Mouse (Mus musculus): ENCODE results near the gene Mapre3. TPM values are rescaled to one million over a fixed set of nuclear protein-coding genes. Genes with fewer than 3 reads are reported as not detected.
A peak's percentile ranks its signal among the peaks of the same experiment; 100 is the strongest.

The Mapre3 gene
- total and polyA plus RNA-seq, 2 experiments from 2014 or later: 112 to 172 TPM

DNA sequence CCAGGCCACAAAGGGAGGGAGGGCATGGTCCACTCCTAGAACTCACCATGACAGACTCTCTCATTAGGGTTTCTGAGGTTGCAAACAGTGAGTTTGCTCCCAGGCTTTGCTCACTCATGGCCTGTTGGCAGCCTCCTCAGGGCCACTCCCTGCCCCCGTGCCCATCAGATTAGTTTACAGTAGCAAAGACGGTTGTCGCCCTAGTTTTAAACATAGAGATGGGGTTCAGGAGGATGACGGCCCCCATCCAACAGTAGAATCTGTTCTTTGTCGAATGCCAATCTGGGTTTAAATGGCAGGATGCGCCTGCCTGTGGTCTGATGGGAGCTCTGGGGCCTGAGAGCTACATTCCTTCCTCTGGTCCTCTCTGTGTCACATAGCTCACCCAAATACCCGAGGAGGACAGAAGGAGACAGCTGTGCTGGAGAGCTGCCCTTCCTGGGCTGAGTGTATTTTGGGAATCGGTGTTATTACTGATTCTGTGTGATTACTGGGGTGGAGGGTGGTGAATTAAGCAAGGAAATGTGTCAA lies 1.9 kb downstream of the Mapre3 start:
- peaks cover 8% of the 10 kb centered on the region; the same call in 1 of the 2 replicates for H3K36me3 ChIP-seq (ENCODE audit: insufficient read depth, low read length)
- H3K9ac ChIP-seq (replicated peaks; ENCODE audit: low read length, poor library complexity, severe bottlenecking): peak overlapping the region; percentile 48
- peaks cover 12% of the 10 kb centered on the region for H3K4me1 ChIP-seq (ENCODE audit: insufficient read depth, low read length)
- ATAC-seq (ENCODE audit: low FRiP score) (no peak), DNase-seq (ENCODE audit: low spot score) (no peak)
- H3K27me3 ChIP-seq (ENCODE audit: insufficient read depth, low read length): no peaks in the 10 kb centered on the region
- H3K27ac ChIP-seq (ENCODE audit: low read depth, low read length): no peak overlapping the region
- WGBS: 52% methylated on average over 8 of the region's 8 CpGs
- no peak for TF ChIP-seq CTCF (IDR thresholded peaks at IDR 0.05)
- H3K4me2 ChIP-seq (ENCODE audit: low read depth, low read length, poor library complexity, severe bottlenecking): peak overlapping the region; percentile 55
- no peaks in the 10 kb centered on the region for H3K9me3 ChIP-seq (ENCODE audit: low read length)
- H3K4me3 ChIP-seq (ENCODE audit: low read depth, low read length): peak overlapping the region; percentile 70; the same call in 1 of the 2 replicates

DNA sequence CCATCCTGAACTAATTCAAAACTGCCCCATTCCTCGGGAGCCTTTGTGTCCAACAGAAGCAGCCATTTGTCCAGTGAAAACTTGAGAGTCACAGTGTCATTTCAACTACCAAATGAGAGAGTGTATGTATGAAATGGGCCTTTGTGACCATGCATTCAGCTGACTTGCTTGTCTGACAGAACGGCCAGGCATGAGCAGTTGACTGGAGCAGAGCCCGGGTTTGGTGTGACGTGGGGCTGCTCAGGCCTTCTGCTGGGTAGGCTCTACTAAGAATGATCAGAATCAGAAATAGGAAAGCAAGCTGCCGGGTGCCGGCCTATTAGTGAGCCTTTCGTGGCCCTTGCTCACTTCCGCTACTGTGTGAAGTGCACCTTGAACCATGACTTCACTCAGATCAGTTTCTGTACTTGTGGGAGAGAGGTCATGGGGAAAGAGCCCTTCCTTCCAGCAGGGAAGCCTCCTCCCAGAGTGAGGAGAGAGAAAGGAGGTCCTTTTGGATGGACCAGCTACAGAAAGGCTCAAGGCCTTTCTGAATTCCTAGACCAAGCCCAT lies 4.4 kb downstream of the Mapre3 start:
- H3K4me3 ChIP-seq (ENCODE audit: low read depth, low read length): no peak overlapping the region
- H3K4me2 ChIP-seq (ENCODE audit: low read depth, low read length, poor library complexity, severe bottlenecking): no peak overlapping the region
- H3K36me3 ChIP-seq (ENCODE audit: insufficient read depth, low read length): peaks cover 8% of the 10 kb centered on the region; the same call in 1 of the 2 replicates
- ATAC-seq (ENCODE audit: low FRiP score) (no peak), DNase-seq (ENCODE audit: low spot score) (peak; percentile 31)
- no peak overlapping the region for H3K27ac ChIP-seq (ENCODE audit: low read depth, low read length)
- no peak overlapping the region for H3K9ac ChIP-seq (replicated peaks; ENCODE audit: low read length, poor library complexity, severe bottlenecking)
- no peaks in the 10 kb centered on the region for H3K27me3 ChIP-seq (ENCODE audit: insufficient read depth, low read length)
- no peak for TF ChIP-seq CTCF (IDR thresholded peaks at IDR 0.05)
- H3K9me3 ChIP-seq (ENCODE audit: low read length): no peaks in the 10 kb centered on the region
- 80% methylated on average over 8 of the region's 8 CpGs for WGBS
- H3K4me1 ChIP-seq (ENCODE audit: insufficient read depth, low read length): peaks cover 12% of the 10 kb centered on the region

DNA sequence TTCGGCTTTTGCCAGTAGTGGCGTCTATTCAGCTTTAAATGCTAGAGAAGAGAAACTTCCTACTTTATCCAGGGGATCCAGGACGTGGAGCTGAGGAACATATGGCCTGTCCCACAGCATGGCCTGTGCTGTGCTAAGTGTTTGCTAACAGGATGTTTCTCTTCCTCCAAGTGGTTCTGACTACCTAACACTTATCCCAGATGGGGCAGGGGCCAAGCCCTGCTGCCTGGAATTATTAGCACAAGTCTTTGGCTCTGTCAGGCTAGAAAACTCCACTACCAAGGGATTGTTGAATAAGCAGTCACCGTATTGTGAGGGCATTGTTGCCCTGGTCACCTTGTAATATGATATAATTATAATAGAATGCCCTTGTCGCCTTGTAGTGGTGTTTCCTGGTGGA lies 8.2 kb downstream of the Mapre3 start:
- Histone ChIP-seq H3K4me1 (ENCODE audit: insufficient read depth, low read length) (peaks cover 6% of the 10 kb centered on the region), H3K9me3 (ENCODE audit: low read length) (no peaks in the 10 kb centered on the region), H3K9ac (replicated peaks; ENCODE audit: low read length, poor library complexity, severe bottlenecking) (no peak overlapping the region), H3K36me3 (ENCODE audit: insufficient read depth, low read length) (peaks cover 8% of the 10 kb centered on the region; the same call in 1 of the 2 replicates), H3K4me3 (ENCODE audit: low read depth, low read length) (no peak overlapping the region), H3K4me2 (ENCODE audit: low read depth, low read length, poor library complexity, severe bottlenecking) (no peak overlapping the region), H3K27me3 (ENCODE audit: insufficient read depth, low read length) (no peaks in the 10 kb centered on the region), H3K27ac (ENCODE audit: low read depth, low read length) (no peak overlapping the region)
- TF ChIP-seq CTCF (IDR thresholded peaks at IDR 0.05): no peak
- DNase-seq (ENCODE audit: low spot score) (no peak), ATAC-seq (ENCODE audit: low FRiP score) (no peak)
- WGBS: 84% methylated on average over 5 of the region's 5 CpGs

DNA sequence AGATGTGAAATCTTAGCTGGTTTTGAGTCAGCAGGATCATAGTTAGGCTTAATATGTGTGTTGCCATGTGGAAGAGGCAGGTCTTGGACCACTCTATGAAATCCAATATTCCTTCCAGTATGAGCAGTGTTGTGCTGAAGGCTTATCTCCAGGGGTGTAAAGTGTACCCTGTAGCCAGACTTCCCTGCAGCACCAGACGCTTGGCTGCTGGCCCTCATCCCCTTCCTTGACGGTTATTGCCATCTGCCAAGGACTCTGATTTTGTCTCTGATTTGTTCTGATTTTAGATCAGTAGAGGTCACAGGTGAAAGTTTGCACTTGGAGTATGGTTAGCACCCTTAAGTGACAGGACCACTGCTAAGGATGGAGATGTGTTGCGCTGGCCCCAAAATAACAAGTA lies 8.7 kb downstream of the Mapre3 start:
- no peak for ATAC-seq (ENCODE audit: low FRiP score)

DNA sequence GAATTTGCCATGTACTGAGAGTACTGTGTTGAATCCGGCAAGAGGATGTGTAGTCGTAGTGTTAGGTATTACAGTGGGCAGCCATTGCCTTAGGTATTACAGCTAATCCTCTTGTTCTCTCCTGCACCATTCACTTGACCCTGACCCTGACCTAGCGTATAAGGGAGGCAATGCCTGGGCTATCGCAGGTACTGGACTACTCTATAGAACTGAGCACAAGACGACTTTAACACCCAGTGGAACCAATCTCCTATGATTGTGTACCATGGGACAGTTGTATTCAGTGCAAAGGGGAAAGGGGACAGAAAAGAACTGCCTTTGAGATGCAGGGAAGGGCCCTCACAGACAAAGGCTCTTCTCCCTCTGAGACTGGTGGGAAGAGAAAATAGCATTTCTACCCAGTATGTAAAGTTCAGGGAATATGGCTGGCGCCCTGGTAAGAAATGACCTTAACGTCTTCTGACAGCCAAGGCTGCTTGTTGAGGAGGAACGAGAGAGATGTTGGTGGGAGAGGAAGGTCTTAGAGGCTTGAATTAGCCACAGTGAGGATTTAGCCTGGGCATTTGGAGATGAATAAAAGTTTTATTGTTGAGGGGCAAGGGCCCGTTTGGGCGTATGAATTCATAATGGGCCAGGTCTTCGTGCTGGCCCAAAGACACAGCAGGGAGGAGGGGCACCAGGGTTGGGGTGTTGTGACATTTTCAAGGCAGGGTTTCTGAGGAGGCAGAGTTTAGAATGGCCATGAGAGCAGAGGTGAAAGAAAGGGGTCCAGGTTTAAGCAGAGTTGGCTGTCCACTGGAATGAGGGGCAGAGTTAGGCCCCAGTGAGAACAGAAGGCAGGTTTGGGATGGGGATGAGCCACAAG lies 9.9 kb downstream of the Mapre3 start:
- 23% methylated on average over 11 of the region's 11 CpGs for WGBS
- Histone ChIP-seq H3K27me3 (ENCODE audit: insufficient read depth, low read length) (no peaks in the 10 kb centered on the region), H3K36me3 (ENCODE audit: insufficient read depth, low read length) (peaks cover 7% of the 10 kb centered on the region; the same call in 1 of the 2 replicates), H3K4me1 (ENCODE audit: insufficient read depth, low read length) (peaks cover 6% of the 10 kb centered on the region), H3K9ac (replicated peaks; ENCODE audit: low read length, poor library complexity, severe bottlenecking) (no peak overlapping the region), H3K27ac (ENCODE audit: low read depth, low read length) (no peak overlapping the region), H3K4me2 (ENCODE audit: low read depth, low read length, poor library complexity, severe bottlenecking) (no peak overlapping the region), H3K4me3 (ENCODE audit: low read depth, low read length) (no peak overlapping the region), H3K9me3 (ENCODE audit: low read length) (no peaks in the 10 kb centered on the region)
- ATAC-seq (ENCODE audit: low FRiP score): no peak
- no peak for TF ChIP-seq CTCF (IDR thresholded peaks at IDR 0.05)
- DNase-seq (ENCODE audit: low spot score): no peak

More for the DNA sequence above, 8.7 kb downstream of the Mapre3 start:
- no peaks in the 10 kb centered on the region for H3K27me3 ChIP-seq (ENCODE audit: insufficient read depth, low read length)
- H3K27ac ChIP-seq (ENCODE audit: low read depth, low read length): no peak overlapping the region
- DNase-seq (ENCODE audit: low spot score): no peak
- TF ChIP-seq CTCF (IDR thresholded peaks at IDR 0.05): no peak
- no peak overlapping the region for H3K9ac ChIP-seq (replicated peaks; ENCODE audit: low read length, poor library complexity, severe bottlenecking)
- no peak overlapping the region for H3K4me2 ChIP-seq (ENCODE audit: low read depth, low read length, poor library complexity, severe bottlenecking)
- no peak overlapping the region for H3K4me3 ChIP-seq (ENCODE audit: low read depth, low read length)
- peaks cover 8% of the 10 kb centered on the region; the same call in 1 of the 2 replicates for H3K36me3 ChIP-seq (ENCODE audit: insufficient read depth, low read length)
- WGBS: 83% methylated on average over 3 of the region's 3 CpGs
- no peaks in the 10 kb centered on the region for H3K9me3 ChIP-seq (ENCODE audit: low read length)
- H3K4me1 ChIP-seq (ENCODE audit: insufficient read depth, low read length): peaks cover 6% of the 10 kb centered on the region

DNA sequence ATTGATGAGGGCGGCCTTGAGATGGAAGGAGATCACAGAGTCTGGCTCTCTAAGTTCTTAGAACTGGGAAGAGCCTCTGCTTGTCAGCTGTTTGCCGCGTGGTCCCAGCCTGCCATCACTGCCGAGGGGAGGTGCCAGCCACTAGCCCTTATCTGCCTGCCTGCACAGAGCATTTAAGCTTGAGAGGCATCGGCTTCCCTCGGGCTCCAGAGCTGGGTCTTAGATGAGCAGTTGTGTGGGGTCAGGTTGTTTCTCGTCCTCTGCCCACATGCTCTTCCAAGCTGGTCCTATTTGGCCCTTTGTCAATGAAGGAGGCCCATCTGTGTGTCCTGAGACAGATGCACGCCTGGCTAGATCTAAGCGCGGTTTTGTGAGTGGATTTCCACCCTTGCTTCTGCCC lies 10.7 kb downstream of the Mapre3 start:
- H3K27ac ChIP-seq (ENCODE audit: low read depth, low read length): no peak overlapping the region
- no peaks in the 10 kb centered on the region for H3K9me3 ChIP-seq (ENCODE audit: low read length)
- ATAC-seq (ENCODE audit: low FRiP score): no peak
- no peak for TF ChIP-seq CTCF (IDR thresholded peaks at IDR 0.05)
- no peak overlapping the region for H3K4me3 ChIP-seq (ENCODE audit: low read depth, low read length)
- peak; percentile 32 for DNase-seq (ENCODE audit: low spot score)
- no peaks in the 10 kb centered on the region for H3K27me3 ChIP-seq (ENCODE audit: insufficient read depth, low read length)
- H3K36me3 ChIP-seq (ENCODE audit: insufficient read depth, low read length): no peaks in the 10 kb centered on the region
- H3K9ac ChIP-seq (replicated peaks; ENCODE audit: low read length, poor library complexity, severe bottlenecking): no peak overlapping the region
- 34% methylated on average over 10 of the region's 10 CpGs for WGBS
- peaks cover 6% of the 10 kb centered on the region for H3K4me1 ChIP-seq (ENCODE audit: insufficient read depth, low read length)
- no peak overlapping the region for H3K4me2 ChIP-seq (ENCODE audit: low read depth, low read length, poor library complexity, severe bottlenecking)
